Mouse (Mus musculus): ENCODE measurements at regions not wholly inside any gene's neighbourhood (a gene's known extent, or its start where the extent isn't known, plus 50 kb on each side); places are given as distances from the start of the nearest gene placed in this dataset.

DNA sequence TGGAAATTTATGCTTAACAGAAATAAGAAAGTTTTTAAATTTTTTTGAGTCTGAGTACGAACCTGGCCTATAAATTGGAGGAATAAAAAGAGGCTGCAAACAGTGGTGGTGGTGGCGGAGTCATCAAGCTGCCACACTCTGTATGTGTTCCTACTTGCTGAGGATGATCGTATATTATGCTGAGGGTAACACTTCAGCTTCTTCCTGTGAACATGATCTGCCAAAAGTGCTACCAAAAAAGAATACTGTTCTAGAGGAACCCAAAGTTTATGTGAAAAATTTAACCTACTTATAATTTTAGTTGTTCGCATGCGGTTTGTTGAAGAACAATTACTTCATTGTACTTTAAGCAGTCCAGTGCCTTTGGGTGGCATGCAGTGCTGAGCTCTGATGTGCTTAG, 1245.5 kb downstream of the 9330182O14Rik start:
- WGBS = 92% methylated on average over 5 of the region's 5 CpGs
- H3K9ac ChIP-seq (ENCODE audit: low read depth, low read length) = no peak overlapping the region
- no peak overlapping the region for H3K4me3 ChIP-seq (ENCODE audit: insufficient read depth, low read depth, low read length)
- no peaks in the 10 kb centered on the region for H3K79me2 ChIP-seq (ENCODE audit: control insufficient read depth, insufficient read depth, low read length)
- no peaks in the 10 kb centered on the region for H3K4me1 ChIP-seq (ENCODE audit: control insufficient read depth, insufficient read depth, low read length)
- no peak for DNase-seq (ENCODE audit: extremely low read depth, low read depth, low spot score)
- no peaks in the 10 kb centered on the region for H3K36me3 ChIP-seq (ENCODE audit: control insufficient read depth, insufficient read depth, low read length)
- H3K27ac ChIP-seq (replicated peaks; ENCODE audit: insufficient read depth, low read depth, low read length) = no peak overlapping the region
- TF ChIP-seq POLR2A (IDR thresholded peaks at IDR 0.05; ENCODE audit: extremely low read depth, insufficient read depth, low read length) = no peak
- TF ChIP-seq CTCF (IDR thresholded peaks at IDR 0.05; ENCODE audit: low read depth, low read length) = no peak
- no peaks in the 10 kb centered on the region for H3K27me3 ChIP-seq (ENCODE audit: control insufficient read depth, insufficient read depth, low read length)

DNA sequence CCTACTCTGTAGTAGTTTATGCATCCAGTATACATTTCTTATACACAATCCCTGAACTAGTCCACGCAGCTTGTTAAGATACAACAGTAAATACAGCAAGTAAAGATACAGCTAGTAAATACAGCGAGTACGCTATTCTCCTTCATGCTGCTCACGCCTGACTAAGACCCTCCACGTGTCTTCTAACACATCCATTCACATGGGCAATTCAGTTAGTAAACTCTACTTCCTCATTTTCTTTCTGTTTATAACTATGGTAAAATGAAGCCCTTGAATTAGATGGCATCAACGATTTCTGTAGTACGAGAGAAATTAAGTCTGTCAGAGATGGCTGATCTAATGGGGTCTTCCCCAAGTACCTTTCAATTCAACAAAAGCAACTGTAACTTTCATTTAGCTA, 1246.3 kb downstream of the 9330182O14Rik start:
- no peak for DNase-seq (ENCODE audit: extremely low read depth, low read depth, low spot score)
- 91% methylated on average over 7 of the region's 7 CpGs for WGBS
- Histone ChIP-seq H3K27me3 (ENCODE audit: control insufficient read depth, insufficient read depth, low read length) (no peaks in the 10 kb centered on the region), H3K79me2 (ENCODE audit: control insufficient read depth, insufficient read depth, low read length) (no peaks in the 10 kb centered on the region), H3K4me3 (ENCODE audit: insufficient read depth, low read depth, low read length) (no peak overlapping the region), H3K9ac (ENCODE audit: low read depth, low read length) (no peak overlapping the region), H3K27ac (replicated peaks; ENCODE audit: insufficient read depth, low read depth, low read length) (no peak overlapping the region), H3K4me1 (ENCODE audit: control insufficient read depth, insufficient read depth, low read length) (no peaks in the 10 kb centered on the region), H3K36me3 (ENCODE audit: control insufficient read depth, insufficient read depth, low read length) (no peaks in the 10 kb centered on the region)
- TF ChIP-seq POLR2A (IDR thresholded peaks at IDR 0.05; ENCODE audit: extremely low read depth, insufficient read depth, low read length) = no peak
- no peak for TF ChIP-seq CTCF (IDR thresholded peaks at IDR 0.05; ENCODE audit: low read depth, low read length)

DNA sequence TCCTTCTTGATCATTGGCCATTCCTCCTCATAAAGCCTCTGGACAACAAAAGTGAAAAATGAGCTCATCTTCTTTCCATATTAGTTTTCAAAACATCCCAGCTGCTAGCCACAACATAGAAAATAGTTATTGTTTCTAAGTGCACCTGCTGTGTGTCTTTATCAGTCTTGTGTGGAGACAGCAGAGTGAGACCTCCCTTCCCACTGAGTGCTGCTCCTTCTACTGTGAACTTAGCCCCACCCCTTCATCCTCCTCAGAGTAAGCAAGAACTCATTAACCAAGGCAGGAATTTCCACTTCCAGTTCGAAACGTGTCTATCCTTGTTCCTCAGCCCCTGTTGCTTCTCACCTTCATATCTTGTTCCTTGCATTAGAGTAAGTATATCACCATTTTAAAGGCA, 1256.5 kb downstream of the 9330182O14Rik start:
- TF ChIP-seq POLR2A (IDR thresholded peaks at IDR 0.05; ENCODE audit: extremely low read depth, insufficient read depth, low read length) = no peak
- no peak for TF ChIP-seq CTCF (IDR thresholded peaks at IDR 0.05; ENCODE audit: low read depth, low read length)
- no peak for DNase-seq (ENCODE audit: extremely low read depth, low read depth, low spot score)
- no peak overlapping the region for H3K9ac ChIP-seq (ENCODE audit: low read depth, low read length)
- no peaks in the 10 kb centered on the region for H3K36me3 ChIP-seq (ENCODE audit: control insufficient read depth, insufficient read depth, low read length)
- no peaks in the 10 kb centered on the region for H3K27me3 ChIP-seq (ENCODE audit: control insufficient read depth, insufficient read depth, low read length)
- H3K4me1 ChIP-seq (ENCODE audit: control insufficient read depth, insufficient read depth, low read length) = no peaks in the 10 kb centered on the region
- no peak overlapping the region for H3K4me3 ChIP-seq (ENCODE audit: insufficient read depth, low read depth, low read length)
- H3K79me2 ChIP-seq (ENCODE audit: control insufficient read depth, insufficient read depth, low read length) = no peaks in the 10 kb centered on the region
- 20% methylated on average over 2 of the region's 2 CpGs for WGBS
- H3K27ac ChIP-seq (replicated peaks; ENCODE audit: insufficient read depth, low read depth, low read length) = no peak overlapping the region

All from liver, adult 2 months (tissue).